Mouse (Mus musculus): ENCODE results near the gene Rsf1.

Gene Rsf1

GRCm38 (mm10) chr7:97725401-97725800, 145.7 kb downstream of the Rsf1 start:
- DNase-seq (ENCODE audit: low read depth): no peak

GRCm38 (mm10) chr7:97726080-97726479, 146.4 kb downstream of the Rsf1 start:
- DNase-seq (ENCODE audit: low read depth): no peak

- DNase-seq (ENCODE audit: low read depth): no peak
Observed at GRCm38 (mm10) chr7:97726778-97727177, 147.1 kb downstream of the Rsf1 start.

GRCm38 (mm10) chr7:97728666-97729614, 149.3 kb downstream of the Rsf1 start:
- DNase-seq (ENCODE audit: low read depth): no peak

- DNase-seq (ENCODE audit: low read depth): no peak
Observed at GRCm38 (mm10) chr7:97730427-97730826, 150.7 kb downstream of the Rsf1 start.

GRCm38 (mm10) chr7:97733606-97734005, 153.9 kb downstream of the Rsf1 start:
- DNase-seq (ENCODE audit: low read depth): no peak

- no peak for DNase-seq (ENCODE audit: low read depth)
Observed at GRCm38 (mm10) chr7:97735021-97735420, 155.3 kb downstream of the Rsf1 start.

- DNase-seq (ENCODE audit: low read depth): no peak
Observed at GRCm38 (mm10) chr7:97735886-97736420, 156.3 kb downstream of the Rsf1 start.

GRCm38 (mm10) chr7:97737256-97737637, 157.6 kb downstream of the Rsf1 start:
- DNase-seq (ENCODE audit: low read depth): peak; percentile 45

- DNase-seq (ENCODE audit: low read depth): peak; percentile 79
Observed at GRCm38 (mm10) chr7:97737638-97738456, 158.2 kb downstream of the Rsf1 start, which contains the start of gene Aqp11. Aqp11 (minus strand) TSS chr7:97738289.

GRCm38 (mm10) chr7:97740948-97741347, 161.3 kb downstream of the Rsf1 start:
- no peak for DNase-seq (ENCODE audit: low read depth)

GRCm38 (mm10) chr7:97741756-97742291, 162.1 kb downstream of the Rsf1 start:
- no peak for DNase-seq (ENCODE audit: low read depth)

All from induced T-regulatory cell, adult 2 months (primary cell).